Mouse (Mus musculus) spleen, adult 2 months (tissue): Measurements from ENCODE around the gene Pde11a. TPM values are rescaled to one million over a fixed set of nuclear protein-coding genes. Genes with fewer than 3 reads are reported as not detected.
A peak's percentile ranks its signal among the peaks of the same experiment; 100 is the strongest.

Experiments used
- DNase-seq, 2 experiments: peaks; one replicate each; pipeline versions ENCODE4 v3.0.0 to v3.0.0-alpha.2; 2012 to 2021; ENCODE audit warnings: low spot score in 2 of 2, low read depth in 1 of 2
- H3K27ac ChIP-seq: fragments of 200-500 bp; 2 replicates; pipeline ENCODE4 v1.5.1; 2012; ENCODE audit warnings: low read length, inconsistent platforms; ENCODE audit not compliant: insufficient read depth
- H3K27me3 ChIP-seq: fragments of 200-500 bp; 2 replicates; pipeline ENCODE4 v1.6.1; 2012; ENCODE audit warnings: mild to moderate bottlenecking, moderate library complexity, low read length, inconsistent platforms; ENCODE audit not compliant: control insufficient read depth, insufficient read depth
- H3K36me3 ChIP-seq: fragments of 200-500 bp; 2 replicates; pipeline ENCODE4 v1.6.1; 2012; ENCODE audit warnings: mild to moderate bottlenecking, low read length, inconsistent platforms; ENCODE audit not compliant: control insufficient read depth, insufficient read depth
- H3K4me1 ChIP-seq: fragments of 200-500 bp; 2 replicates; pipeline ENCODE4 v1.6.1; 2011; ENCODE audit warnings: inconsistent platforms; ENCODE audit not compliant: control insufficient read depth, insufficient read depth, insufficient read length
- H3K4me3 ChIP-seq: fragments of 200-500 bp; 2 replicates; pipeline ENCODE4 v1.5.1; 2011; ENCODE audit warnings: mild to moderate bottlenecking, inconsistent platforms; ENCODE audit not compliant: insufficient read depth, insufficient read length; ENCODE audit errors: extremely low read depth
- CTCF ChIP-seq: fragments of 200-500 bp; IDR thresholded peaks from 2 replicates; pipeline ENCODE4 v1.5.1; 2011; ENCODE audit warnings: mild to moderate bottlenecking, inconsistent platforms; ENCODE audit not compliant: insufficient read depth, insufficient read length, insufficient replicate concordance; ENCODE audit errors: extremely low read depth
- POLR2A ChIP-seq: fragments of 200-500 bp; IDR thresholded peaks from 2 replicates; pipeline ENCODE4 v1.6.1; 2011; ENCODE audit warnings: low read depth, low read length, inconsistent platforms
- WGBS: fragments of 180-500 bp; shearing (Covaris S2); methylation state at CpG from one replicate; pipeline ENCODE4 v1.1.7; 2018; 5-methylcytosine and 5-hydroxymethylcytosine counted together
- polyA plus RNA-seq: library from polyadenylated mRNA; depleted of rRNA; stranded (reverse); fragments of >200 nt; gene quantifications from 2 replicates; pipeline ENCODE4 v1.2.3, GENCODE M21; 2012

The Pde11a gene
- polyA plus RNA-seq, 1 experiment = 0.26 TPM

DNA sequence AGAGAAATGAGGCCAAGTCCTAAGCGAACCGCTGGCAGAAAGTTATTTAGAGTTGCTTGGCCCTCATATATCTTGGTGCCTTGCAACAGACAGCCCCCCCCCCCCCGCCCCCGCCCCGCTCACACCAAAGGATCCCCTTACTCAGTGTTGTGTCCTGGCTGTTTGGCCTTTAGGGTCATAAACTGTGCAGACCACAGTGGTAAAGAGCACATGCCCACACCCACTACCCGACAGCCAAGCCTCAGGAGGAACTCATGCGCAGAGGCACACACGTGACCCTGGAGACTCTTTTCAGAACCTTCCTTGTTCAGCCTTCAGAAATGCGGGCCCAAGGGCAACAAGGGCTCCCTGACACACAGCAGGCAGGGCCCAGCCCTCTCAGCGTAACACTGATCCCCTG lies 90.3 kb downstream of the Pde11a start:
- TF ChIP-seq CTCF = no peak
- no peak for TF ChIP-seq POLR2A
- Histone ChIP-seq H3K36me3 (no peaks in the 10 kb centered on the region), H3K27me3 (no peaks in the 10 kb centered on the region), H3K4me1 (no peaks in the 10 kb centered on the region), H3K4me3 (no peak overlapping the region), H3K27ac (no peak overlapping the region)
- WGBS = 85% methylated on average over 10 of the region's 10 CpGs
- no peak for DNase-seq

- DNase-seq = no peak
- Histone ChIP-seq H3K4me1 (no peaks in the 10 kb centered on the region), H3K36me3 (no peaks in the 10 kb centered on the region), H3K4me3 (no peak overlapping the region), H3K27ac (no peak overlapping the region), H3K27me3 (no peaks in the 10 kb centered on the region)
- TF ChIP-seq CTCF = no peak
- no peak for TF ChIP-seq POLR2A
- WGBS = 90% methylated on average over 2 of the region's 2 CpGs
Observed at GRCm38 (mm10) chr2:76239175-76239574, 99.4 kb downstream of the Pde11a start.

DNA sequence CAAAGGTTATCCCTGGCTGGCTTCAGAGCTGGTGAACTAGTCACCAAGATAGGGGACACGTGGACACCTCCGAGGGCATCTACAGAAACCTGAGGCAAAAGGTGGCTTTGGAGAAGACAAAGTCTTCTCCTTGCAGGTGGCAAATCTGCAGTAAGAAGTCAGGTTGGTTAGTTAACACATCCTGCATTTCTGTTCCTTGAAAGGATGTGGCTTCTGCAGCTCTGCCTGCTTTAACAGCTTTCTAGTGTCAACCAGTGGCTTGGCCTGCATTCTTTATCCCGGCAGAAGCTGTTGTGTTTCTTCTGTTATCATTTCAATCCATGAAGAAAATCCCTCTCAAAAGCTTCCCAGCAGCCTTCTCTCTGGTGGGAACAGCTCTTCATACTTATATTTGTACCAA lies 100.1 kb downstream of the Pde11a start:
- Histone ChIP-seq H3K4me1 (no peaks in the 10 kb centered on the region), H3K27me3 (no peaks in the 10 kb centered on the region), H3K36me3 (no peaks in the 10 kb centered on the region), H3K27ac (no peak overlapping the region), H3K4me3 (no peak overlapping the region)
- no peak for TF ChIP-seq CTCF
- no peak for TF ChIP-seq POLR2A
- WGBS = 81% methylated on average over 3 of the region's 3 CpGs
- DNase-seq = no peak

- TF ChIP-seq CTCF (no peak), POLR2A (no peak)
- Histone ChIP-seq H3K27ac (no peak overlapping the region), H3K4me3 (no peak overlapping the region), H3K36me3 (no peaks in the 10 kb centered on the region), H3K27me3 (no peaks in the 10 kb centered on the region), H3K4me1 (no peaks in the 10 kb centered on the region)
- no peak for DNase-seq
- WGBS = 71% methylated on average over 10 of the region's 10 CpGs
Observed at GRCm38 (mm10) chr2:76237638-76238420, 100.7 kb downstream of the Pde11a start.

- TF ChIP-seq CTCF (no peak), POLR2A (no peak)
Observed at GRCm38 (mm10) chr2:76220364-76221108, 118.0 kb downstream of the Pde11a start.

DNA sequence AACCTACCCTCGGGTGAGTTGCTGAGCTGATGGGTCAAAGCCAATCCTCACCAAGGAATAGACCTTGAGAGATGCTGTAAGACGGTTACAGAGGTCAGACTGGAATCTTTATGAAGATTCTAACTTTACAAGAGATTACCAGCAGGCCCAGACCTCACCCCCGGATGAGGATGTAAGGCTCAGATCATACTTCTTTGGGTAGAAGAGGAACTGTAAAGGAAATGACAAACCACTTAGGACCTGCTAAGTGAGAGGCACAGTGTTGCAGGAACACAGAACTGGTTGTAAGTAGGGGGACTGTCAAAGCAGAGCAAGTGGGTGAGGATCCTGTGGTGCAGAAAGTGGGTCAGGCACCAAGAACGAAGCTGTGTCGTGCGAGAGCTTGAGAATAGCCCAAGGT lies 119.0 kb downstream of the Pde11a start:
- DNase-seq = no peak
- Histone ChIP-seq H3K36me3 (no peaks in the 10 kb centered on the region), H3K4me3 (no peak overlapping the region), H3K27ac (no peak overlapping the region), H3K4me1 (no peaks in the 10 kb centered on the region), H3K27me3 (no peaks in the 10 kb centered on the region)
- 22% methylated on average over 6 of the region's 6 CpGs for WGBS
- TF ChIP-seq POLR2A (no peak), CTCF (no peak)

More at GRCm38 (mm10) chr2:76220364-76221108, 118.0 kb downstream of the Pde11a start:
- no peaks in the 10 kb centered on the region for H3K27me3 ChIP-seq
- no peak overlapping the region for H3K27ac ChIP-seq
- H3K36me3 ChIP-seq = no peaks in the 10 kb centered on the region
- WGBS = 70% methylated on average over 6 of the region's 6 CpGs
- no peak for DNase-seq
- H3K4me1 ChIP-seq = no peaks in the 10 kb centered on the region
- no peak overlapping the region for H3K4me3 ChIP-seq

DNA sequence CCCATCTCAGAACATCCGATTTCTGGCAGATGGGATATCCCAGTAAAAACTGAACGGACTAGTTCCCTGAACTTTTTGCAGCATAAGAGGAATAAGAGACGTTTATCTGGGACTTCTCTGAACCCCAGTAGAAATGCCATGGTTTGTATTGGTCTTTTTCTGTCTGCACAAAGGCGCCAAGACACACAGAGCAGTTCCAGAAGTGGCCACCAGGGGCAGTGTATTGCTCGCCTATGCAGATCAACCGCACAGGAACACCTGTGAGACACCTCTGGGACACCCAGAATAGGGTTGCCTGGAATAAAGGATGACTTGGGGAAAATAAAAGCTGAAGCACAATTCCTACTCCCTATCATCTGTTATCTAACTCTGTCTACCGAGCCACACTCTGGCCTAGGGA lies 122.4 kb downstream of the Pde11a start:
- TF ChIP-seq CTCF (peak; percentile 34; the same call in 1 of the 2 replicates), POLR2A (no peak)
- H3K27ac ChIP-seq = no peak overlapping the region
- no peaks in the 10 kb centered on the region for H3K27me3 ChIP-seq
- H3K36me3 ChIP-seq = no peaks in the 10 kb centered on the region
- peak in 1 of 2 experiments; percentile 10 for DNase-seq
- H3K4me1 ChIP-seq = no peaks in the 10 kb centered on the region
- no peak overlapping the region for H3K4me3 ChIP-seq
- WGBS = 89% methylated on average over 7 of the region's 7 CpGs
